Mouse (Mus musculus) layer of hippocampus, adult 9-11 months (tissue): Measurements from ENCODE around the gene Stat4.
A peak's percentile ranks its signal among the peaks of the same experiment; 100 is the strongest.

Source experiments
- DNase-seq: peaks from one replicate; pipeline ENCODE4 v3.0.0; 2022

Gene Stat4

DNA sequence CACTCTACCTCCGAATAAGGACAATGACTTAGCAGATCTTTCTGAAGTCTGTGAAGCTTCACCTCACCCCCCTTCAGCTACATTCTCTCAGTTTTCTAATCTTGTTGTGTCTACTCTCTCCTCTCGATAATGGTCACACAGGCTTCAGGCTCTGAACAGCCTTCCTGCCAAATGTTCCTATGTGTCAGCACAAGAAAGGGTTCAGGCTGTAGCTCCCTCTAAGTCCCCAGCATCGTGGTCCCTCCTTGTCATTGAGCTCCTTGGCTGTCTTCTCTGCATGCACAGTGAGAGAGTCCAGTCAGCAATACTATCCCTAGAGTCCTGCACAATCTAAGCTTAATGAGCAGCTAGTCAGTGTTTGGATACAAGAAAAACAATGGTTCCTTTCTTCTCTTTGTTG is 124.3 kb downstream of the Stat4 start:
- no peak for DNase-seq

GRCm38 (mm10) chr1:52112301-52112700 is 125.4 kb downstream of the Stat4 start:
- DNase-seq, result no peak

GRCm38 (mm10) chr1:52113067-52113665 is 126.2 kb downstream of the Stat4 start:
- no peak for DNase-seq

- peak; percentile 98 for DNase-seq
These were observed 126.7 kb downstream of the Stat4 start for GRCm38 (mm10) chr1:52113666-52114069.

- no peak for DNase-seq
These were observed 129.5 kb downstream of the Stat4 start for GRCm38 (mm10) chr1:52116441-52116840.

GRCm38 (mm10) chr1:52117777-52118176 is 130.8 kb downstream of the Stat4 start:
- DNase-seq, result no peak

DNA sequence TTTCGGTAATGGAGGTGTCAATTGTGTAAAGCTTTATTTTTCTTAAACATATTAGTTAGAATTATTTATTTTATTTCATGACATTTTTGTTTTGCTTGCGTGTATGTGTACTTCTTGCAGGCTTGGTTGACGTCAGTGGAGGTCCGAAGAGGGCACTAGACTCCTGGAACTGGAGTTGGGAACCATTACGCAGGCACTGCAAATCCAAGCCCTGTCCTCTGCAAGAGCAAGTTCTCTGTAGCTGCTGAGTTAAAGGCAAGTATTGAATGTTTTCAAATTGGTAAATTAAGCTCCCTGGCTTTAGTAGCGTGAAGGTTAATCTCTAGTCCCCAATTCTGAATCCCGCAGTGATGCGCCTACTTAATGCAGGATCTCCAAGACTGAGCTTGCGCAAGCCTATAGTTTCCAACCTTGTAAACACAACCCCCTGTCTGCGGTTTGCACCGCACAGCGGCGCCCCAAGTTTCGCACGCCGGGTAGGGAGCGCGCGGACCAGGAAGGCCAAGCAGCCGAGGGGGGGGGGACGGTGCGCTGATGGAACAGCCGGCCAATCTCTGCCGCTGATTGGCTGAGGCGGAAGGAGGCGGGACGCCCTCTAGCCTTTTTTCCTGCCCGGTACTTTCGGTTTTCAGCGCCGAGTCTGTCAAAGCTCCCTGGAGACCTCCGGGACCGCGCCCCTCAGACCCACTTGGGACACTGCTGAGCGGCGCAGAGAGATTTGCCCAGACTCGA is 132.1 kb downstream of the Stat4 start, which contains the start of gene Stat1:
Gene Stat1 (plus strand): TSS at position 581 of the 732 bp plus-strand sequence.
- peak; percentile 76 for DNase-seq

- no peak for DNase-seq
These were observed 132.7 kb downstream of the Stat4 start for GRCm38 (mm10) chr1:52119691-52120090.

DNA sequence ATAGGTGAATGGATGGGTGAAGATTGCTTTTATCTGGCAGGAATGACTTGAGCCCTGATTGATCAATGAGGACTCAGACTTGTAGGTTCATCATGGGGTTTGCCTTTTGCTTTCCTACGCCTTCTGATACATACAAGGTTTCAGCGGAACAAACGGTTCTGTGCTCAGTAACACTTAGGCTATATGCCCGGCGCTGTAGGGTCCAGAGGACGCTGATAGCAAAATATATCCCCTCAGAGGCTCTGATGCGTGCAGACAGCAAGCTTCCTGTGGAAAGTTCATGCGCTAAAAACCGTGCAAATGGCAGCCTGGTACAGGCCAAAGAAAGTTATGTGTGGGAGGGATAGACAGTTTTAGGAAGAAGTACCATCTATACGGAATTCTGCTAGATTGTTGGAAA is 133.2 kb downstream of the Stat4 start:
- no peak for DNase-seq

DNA sequence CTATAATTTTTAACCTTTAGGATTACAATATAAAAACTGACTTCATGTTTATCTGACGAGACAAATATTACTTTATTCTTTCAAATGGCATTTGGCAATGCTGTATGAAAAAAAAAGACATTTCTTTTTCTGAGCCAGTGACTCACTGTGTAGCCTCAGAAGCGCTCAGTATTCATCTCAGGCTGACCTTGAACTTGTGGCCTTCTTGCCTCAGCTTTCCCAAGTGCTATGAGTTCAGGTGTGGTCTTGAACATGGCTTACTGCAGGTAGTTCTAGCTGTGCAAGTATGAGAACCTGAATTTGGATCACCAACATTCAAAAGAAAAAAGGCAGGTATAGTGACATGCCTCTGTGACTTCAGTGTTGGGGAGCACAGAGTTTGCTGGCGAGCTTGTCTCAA is 134.1 kb downstream of the Stat4 start:
- DNase-seq, result no peak

- DNase-seq, result no peak
These were observed 137.9 kb downstream of the Stat4 start for GRCm38 (mm10) chr1:52124818-52125217.

DNA sequence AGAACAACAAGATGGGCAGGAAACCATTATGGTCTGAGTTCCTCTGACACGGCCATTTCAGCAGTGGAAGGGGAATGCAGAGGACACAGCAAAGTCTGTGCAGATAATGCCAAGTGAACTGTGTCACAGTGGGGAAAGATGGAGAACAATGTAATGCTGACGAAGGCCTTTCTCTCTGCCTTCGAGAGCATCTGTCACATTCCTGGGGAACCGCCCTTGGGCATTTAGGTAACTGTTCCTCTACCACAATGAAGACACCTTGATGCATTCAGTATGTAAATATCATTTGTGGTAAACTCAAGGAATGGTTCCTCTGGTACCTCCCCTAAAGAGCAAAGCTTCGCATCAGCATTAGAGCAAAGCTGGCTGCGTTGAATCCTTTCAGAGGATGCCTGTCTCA is 140.4 kb downstream of the Stat4 start:
- no peak for DNase-seq

DNA sequence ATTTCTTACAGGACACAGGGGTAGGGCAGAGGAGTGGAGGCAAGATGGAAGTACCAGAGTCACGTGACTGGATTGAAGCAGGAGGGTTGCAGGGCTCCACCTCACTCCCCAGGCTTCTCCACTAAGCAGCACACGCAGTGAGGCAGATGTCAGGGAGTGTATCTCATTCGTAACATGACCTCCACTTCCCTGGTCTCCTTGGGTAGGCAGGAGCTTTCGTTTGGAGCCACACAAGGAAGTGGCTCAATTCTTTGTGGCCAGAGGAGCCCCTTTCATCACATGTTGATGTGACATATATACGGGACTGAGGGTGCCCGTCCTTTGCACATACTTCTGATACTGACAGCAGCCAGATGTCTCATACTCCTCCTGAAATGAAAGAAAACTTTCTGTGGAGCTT is 142.8 kb downstream of the Stat4 start:
- DNase-seq, result no peak

DNA sequence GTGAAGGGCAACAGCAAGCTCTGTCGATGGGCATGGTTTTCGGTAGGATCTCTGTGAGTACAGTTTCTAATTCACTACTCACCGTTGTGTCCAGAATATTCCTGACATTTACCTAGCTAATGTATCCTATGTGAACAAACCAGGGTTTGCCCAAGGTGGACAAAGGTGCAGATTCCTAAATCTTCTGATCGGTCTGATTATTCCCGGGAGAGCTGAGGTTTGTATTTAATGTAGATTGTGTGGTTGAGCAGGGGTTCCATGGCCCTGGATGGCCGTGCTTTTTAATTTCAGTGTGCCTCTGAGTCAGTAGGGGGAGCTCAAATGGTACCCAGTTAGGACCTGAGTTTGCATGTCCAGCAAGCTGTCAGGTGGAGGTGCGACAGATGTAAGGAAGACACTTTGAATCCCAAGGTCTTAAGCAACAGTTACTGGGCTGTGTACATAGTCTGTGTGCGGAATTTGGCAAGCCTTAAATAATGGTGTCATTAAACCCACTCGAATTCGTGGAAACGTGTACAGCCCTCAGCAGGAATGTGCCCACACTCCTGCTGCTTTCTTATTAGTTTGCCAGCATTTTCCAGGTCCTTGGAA is 144.9 kb downstream of the Stat4 start:
- no peak for DNase-seq

DNA sequence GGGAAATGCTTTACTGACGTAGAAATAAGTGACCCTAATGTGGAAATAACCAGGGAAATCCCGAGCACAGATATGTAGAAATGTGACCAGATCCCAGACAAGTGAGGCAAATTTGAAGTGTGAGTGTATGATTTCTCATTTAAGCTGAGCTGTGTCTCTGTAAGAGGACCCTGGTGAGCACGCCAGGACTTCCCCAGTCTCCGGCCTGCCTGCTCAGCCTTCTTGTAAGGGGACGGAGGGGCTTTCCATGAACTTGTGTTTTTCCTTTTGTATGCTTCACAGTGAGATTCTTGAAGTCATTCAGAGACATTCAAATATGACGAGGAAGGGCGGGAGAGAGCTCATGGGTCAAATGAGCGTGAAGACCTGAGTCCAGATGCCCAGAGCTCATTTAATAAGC is 146.3 kb downstream of the Stat4 start:
- no peak for DNase-seq

DNA sequence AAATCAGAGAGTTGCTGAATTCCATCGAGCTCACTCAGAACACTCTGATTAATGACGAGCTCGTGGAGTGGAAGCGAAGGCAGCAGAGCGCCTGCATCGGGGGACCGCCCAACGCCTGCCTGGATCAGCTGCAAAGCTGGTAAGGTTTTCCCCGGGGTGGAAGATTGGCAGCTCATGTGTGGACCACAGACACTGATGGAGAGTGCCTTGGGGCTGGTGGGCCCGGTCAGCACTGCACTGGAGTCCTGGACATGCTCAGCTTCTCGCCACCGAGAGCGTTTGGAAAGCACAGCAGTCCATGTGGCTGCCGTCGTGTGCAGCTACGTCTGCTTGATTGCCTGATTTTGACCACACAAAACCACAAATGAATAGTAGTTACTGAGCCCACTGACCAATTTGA is 150.3 kb downstream of the Stat4 start:
- no peak for DNase-seq

DNA sequence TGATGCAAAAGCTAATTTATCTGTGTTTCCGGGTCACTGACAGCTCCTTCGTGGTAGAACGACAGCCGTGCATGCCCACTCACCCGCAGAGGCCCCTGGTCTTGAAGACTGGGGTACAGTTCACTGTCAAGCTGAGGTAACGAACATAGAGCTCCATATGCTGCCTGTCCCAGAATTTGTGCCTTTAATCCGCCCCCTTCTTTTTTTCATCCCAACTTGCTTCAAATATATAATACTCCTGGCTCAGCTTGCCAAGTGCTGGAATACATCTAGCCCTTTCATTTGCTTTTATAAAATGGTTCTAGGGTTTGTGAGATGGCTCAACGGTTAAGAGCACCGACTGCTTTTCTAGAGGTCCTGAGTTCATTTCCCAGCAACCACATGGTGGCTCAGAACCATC is 153.6 kb downstream of the Stat4 start:
- DNase-seq, result no peak

GRCm38 (mm10) chr1:52141482-52141881 is 154.5 kb downstream of the Stat4 start:
- no peak for DNase-seq

- no peak for DNase-seq
These were observed 155.2 kb downstream of the Stat4 start for GRCm38 (mm10) chr1:52142117-52142516.

GRCm38 (mm10) chr1:52143191-52143590 is 156.2 kb downstream of the Stat4 start:
- DNase-seq, result no peak

GRCm38 (mm10) chr1:52143596-52144156 is 156.7 kb downstream of the Stat4 start:
- no peak for DNase-seq

- DNase-seq, result no peak
These were observed 158.0 kb downstream of the Stat4 start for GRCm38 (mm10) chr1:52144907-52145306.

- no peak for DNase-seq
These were observed 159.4 kb downstream of the Stat4 start for GRCm38 (mm10) chr1:52146214-52146970.
